Mouse (Mus musculus): ENCODE measurements around the gene Rad51b. TPM values are rescaled to one million over a fixed set of nuclear protein-coding genes. Genes with fewer than 3 reads are reported as not detected.

Gene Rad51b
- polyA plus RNA-seq, 1 experiment from 2014 or later, result 7.6 TPM

GRCm38 (mm10) chr12:79522374-79522773, 225.3 kb downstream of the Rad51b start:
- H3K27ac ChIP-seq (replicated peaks), result no peak overlapping the region
- peaks cover 10% of the 10 kb centered on the region; the same call in 1 of the 2 replicates for H3K27me3 ChIP-seq
- H3K9ac ChIP-seq (replicated peaks), result no peak overlapping the region
- H3K4me3 ChIP-seq, result no peak overlapping the region
- H3K4me2 ChIP-seq (replicated peaks), result no peak overlapping the region
- 49% methylated on average over 1 of the region's 1 CpGs for WGBS
- H3K9me3 ChIP-seq, result no peaks in the 10 kb centered on the region
- no peaks in the 10 kb centered on the region for H3K36me3 ChIP-seq
- H3K4me1 ChIP-seq, result no peaks in the 10 kb centered on the region; the same call in 1 of the 2 replicates
- no peak for ATAC-seq (ENCODE audit: low FRiP score, low read depth)

DNA sequence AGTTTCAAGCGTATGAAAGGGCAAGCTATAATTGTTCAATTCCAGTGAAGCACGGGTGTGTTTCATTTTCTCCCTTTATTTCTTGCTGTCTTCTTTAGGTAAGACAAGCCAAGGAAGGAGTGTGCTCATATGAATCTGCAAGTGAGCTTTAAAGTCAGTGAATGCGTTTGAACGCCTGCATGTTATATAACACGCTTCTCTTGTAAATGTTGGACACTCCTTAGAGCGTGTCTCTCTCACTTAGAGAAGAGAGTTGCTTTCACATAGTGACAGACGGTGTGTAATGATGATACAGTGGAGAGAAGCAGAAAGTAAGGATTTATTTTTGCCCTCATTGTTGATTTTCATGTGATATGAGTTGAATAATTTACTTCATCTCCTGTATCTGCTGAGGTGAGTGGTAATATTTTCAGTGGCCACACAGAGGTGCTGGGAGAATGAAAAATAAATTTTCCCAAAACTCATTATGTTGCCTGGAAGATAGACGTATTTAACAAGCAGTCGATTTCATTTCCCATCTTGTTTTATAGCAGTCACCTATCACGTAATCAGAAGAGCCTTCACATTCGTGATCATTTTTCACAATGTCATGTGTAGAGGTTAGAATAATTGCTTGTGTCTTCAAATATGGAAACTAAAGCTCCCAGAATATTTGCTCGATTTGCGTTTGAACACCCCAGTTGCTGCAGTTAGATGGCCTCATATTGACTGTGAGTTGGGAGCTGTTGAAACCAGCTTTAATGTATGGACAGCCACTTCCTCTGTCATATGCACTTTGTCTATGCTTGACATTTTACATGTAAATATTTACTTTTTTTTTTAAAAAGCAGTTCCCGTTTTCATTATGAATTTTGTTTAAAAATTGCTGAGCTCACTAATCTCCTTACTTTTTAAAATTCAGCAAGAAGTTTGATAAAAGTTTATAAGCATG, 228.1 kb downstream of the Rad51b start:
- Histone ChIP-seq H3K4me3 (no peak overlapping the region), H3K36me3 (no peaks in the 10 kb centered on the region), H3K4me2 (replicated peaks) (no peak overlapping the region), H3K27me3 (peaks cover 14% of the 10 kb centered on the region; the same call in 1 of the 2 replicates), H3K9ac (replicated peaks) (no peak overlapping the region), H3K4me1 (peaks cover 4% of the 10 kb centered on the region), H3K27ac (replicated peaks) (no peak overlapping the region), H3K9me3 (no peaks in the 10 kb centered on the region)
- WGBS, result 87% methylated on average over 14 of the region's 14 CpGs
- ATAC-seq (ENCODE audit: low FRiP score, low read depth), result no peak

DNA sequence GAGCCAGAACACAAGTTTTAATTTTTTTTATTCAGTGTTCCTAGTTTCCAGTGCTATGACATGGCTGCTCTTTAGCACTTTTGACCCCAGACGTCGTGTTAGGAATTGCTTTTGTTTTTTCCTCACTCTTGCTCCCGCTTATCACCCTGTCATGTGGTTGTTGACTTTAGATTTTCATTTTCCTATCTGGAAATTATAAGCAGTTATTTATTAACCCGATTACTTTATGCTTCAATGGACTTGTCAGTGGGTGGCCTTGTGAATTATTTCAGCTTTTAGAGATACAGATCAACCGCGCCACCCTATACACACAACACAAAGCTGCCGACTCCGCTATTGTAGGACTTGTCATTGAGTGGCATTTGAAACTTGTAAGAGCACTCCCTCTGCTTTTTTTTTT, 228.8 kb downstream of the Rad51b start:
- H3K9ac ChIP-seq (replicated peaks), result no peak overlapping the region
- no peak overlapping the region for H3K4me3 ChIP-seq
- no peak for ATAC-seq (ENCODE audit: low FRiP score, low read depth)
- peaks cover 14% of the 10 kb centered on the region; the same call in 1 of the 2 replicates for H3K27me3 ChIP-seq
- H3K4me2 ChIP-seq (replicated peaks), result no peak overlapping the region
- peaks cover 10% of the 10 kb centered on the region for H3K4me1 ChIP-seq
- H3K9me3 ChIP-seq, result no peaks in the 10 kb centered on the region
- 51% methylated on average over 8 of the region's 8 CpGs for WGBS
- H3K27ac ChIP-seq (replicated peaks), result no peak overlapping the region
- no peaks in the 10 kb centered on the region for H3K36me3 ChIP-seq

- ATAC-seq (ENCODE audit: low FRiP score, low read depth), result no peak
- Histone ChIP-seq H3K4me2 (replicated peaks) (no peak overlapping the region), H3K4me3 (no peak overlapping the region), H3K9me3 (no peaks in the 10 kb centered on the region), H3K9ac (replicated peaks) (no peak overlapping the region), H3K27me3 (peaks cover 14% of the 10 kb centered on the region; the same call in 1 of the 2 replicates), H3K27ac (replicated peaks) (no peak overlapping the region), H3K36me3 (no peaks in the 10 kb centered on the region), H3K4me1 (peaks cover 14% of the 10 kb centered on the region)
- 84% methylated on average over 3 of the region's 3 CpGs for WGBS
Observed at GRCm38 (mm10) chr12:79527222-79527621, 230.1 kb downstream of the Rad51b start.

DNA sequence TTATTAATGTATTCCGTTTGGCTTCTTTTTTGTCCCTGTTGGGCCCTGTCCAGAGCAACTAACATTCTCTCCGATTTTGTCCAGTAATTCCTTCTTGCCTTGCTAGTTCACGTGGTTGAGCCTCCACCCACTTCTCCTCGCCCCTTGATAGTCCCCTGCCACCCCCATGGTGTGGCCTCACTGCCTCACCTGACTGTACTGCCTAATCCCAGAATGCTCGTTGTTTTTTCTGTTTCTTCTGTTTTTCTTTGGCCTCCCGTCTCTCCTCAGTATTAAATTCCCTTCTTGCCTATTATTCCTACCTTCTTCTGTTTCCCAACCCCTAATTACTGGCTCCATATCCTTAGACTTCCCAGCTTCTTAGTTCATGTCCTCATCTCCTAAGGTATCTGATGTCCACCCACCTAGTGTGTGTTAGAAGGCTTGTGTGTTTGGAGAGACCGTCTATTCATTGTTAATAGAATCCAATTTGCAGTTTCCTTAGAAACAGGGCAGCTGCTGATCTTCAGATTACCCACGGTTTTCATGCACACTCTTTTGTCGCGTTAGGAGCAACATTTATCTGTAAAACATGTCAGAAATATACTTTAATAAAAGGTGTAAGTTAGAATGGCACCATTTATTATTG, 233.3 kb downstream of the Rad51b start:
- H3K4me1 ChIP-seq, result peaks cover 22% of the 10 kb centered on the region
- no peak overlapping the region for H3K4me2 ChIP-seq (replicated peaks)
- peaks cover 7% of the 10 kb centered on the region; the same call in 1 of the 2 replicates for H3K27me3 ChIP-seq
- no peak overlapping the region for H3K4me3 ChIP-seq
- no peaks in the 10 kb centered on the region for H3K36me3 ChIP-seq
- WGBS, result 44% methylated on average over 10 of the region's 10 CpGs
- no peaks in the 10 kb centered on the region for H3K9me3 ChIP-seq
- H3K27ac ChIP-seq (replicated peaks), result peak overlapping the region; percentile 56
- no peak for ATAC-seq (ENCODE audit: low FRiP score, low read depth)
- no peak overlapping the region for H3K9ac ChIP-seq (replicated peaks)

DNA sequence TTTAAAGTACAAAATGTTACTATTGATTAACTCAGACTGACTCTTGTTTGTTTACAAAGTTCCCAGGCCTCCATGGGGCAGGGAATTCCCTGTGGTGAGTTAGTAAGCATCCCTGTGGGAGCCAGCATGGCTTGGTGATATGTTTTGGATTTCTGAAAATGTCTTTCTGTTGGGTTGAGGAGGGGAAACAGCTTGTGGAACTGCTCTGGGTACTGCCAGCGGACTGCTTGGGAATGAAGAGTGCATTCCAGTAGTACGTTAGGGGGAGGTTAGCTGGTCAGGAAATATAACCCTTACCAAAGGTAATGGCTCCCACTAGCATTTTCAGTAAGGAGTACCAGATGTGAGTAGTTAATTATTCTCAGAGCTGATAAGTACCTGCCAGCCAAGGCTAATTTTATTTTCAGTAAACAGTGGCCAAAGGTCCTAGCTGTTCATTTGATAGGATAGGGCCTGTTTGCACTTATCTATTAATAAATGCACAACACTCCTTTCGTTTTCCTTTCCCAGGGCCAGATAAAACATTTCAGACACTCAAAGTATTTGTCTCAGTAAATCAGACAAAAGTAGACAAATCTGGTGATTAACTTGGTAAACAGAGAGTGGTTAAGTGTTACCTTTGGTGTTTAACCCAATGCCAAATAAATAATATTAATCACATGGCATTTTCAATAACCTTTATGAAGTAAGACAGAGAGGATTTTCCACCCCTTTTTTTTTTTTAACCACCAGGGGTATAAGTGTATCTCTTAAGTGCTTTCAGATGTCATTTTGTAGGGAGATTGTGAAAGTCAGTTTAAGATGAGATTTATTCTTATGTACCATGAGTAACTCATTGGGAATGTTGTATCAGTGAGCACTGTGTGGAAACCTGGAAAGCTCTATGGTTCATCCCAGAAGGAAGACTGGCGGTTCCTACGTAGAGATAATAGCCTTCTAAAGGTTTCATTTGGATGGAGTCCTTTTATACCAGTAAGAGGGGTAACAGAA, 235.0 kb downstream of the Rad51b start:
- no peak overlapping the region for H3K9ac ChIP-seq (replicated peaks)
- no peaks in the 10 kb centered on the region for H3K36me3 ChIP-seq
- 76% methylated on average over 5 of the region's 5 CpGs for WGBS
- H3K27me3 ChIP-seq, result peaks cover 6% of the 10 kb centered on the region; the same call in 1 of the 2 replicates
- H3K4me2 ChIP-seq (replicated peaks), result no peak overlapping the region
- ATAC-seq (ENCODE audit: low FRiP score, low read depth), result no peak
- H3K4me1 ChIP-seq, result peaks cover 29% of the 10 kb centered on the region
- H3K4me3 ChIP-seq, result no peak overlapping the region
- H3K9me3 ChIP-seq, result no peaks in the 10 kb centered on the region
- H3K27ac ChIP-seq (replicated peaks), result no peak overlapping the region

GRCm38 (mm10) chr12:79534778-79535177, 237.7 kb downstream of the Rad51b start:
- H3K27ac ChIP-seq (replicated peaks), result no peak overlapping the region
- H3K4me1 ChIP-seq, result peaks cover 29% of the 10 kb centered on the region
- no peak for ATAC-seq (ENCODE audit: low FRiP score, low read depth)
- H3K4me2 ChIP-seq (replicated peaks), result no peak overlapping the region
- no peak overlapping the region for H3K9ac ChIP-seq (replicated peaks)
- no peaks in the 10 kb centered on the region for H3K36me3 ChIP-seq
- H3K9me3 ChIP-seq, result no peaks in the 10 kb centered on the region
- WGBS, result 85% methylated on average over 1 of the region's 1 CpGs
- no peaks in the 10 kb centered on the region for H3K27me3 ChIP-seq
- H3K4me3 ChIP-seq, result no peak overlapping the region

GRCm38 (mm10) chr12:79535532-79536437, 238.7 kb downstream of the Rad51b start:
- no peak overlapping the region for H3K4me2 ChIP-seq (replicated peaks)
- peak overlapping the region; percentile 42; the same call in 1 of the 2 replicates for H3K27ac ChIP-seq (replicated peaks)
- peak; percentile 52; the same call in 1 of the 2 replicates for ATAC-seq (ENCODE audit: low FRiP score, low read depth)

GRCm38 (mm10) chr12:79540176-79540575, 243.1 kb downstream of the Rad51b start:
- no peaks in the 10 kb centered on the region for H3K36me3 ChIP-seq
- ATAC-seq (ENCODE audit: low FRiP score, low read depth), result no peak
- no peak overlapping the region for H3K4me3 ChIP-seq
- H3K4me1 ChIP-seq, result peaks cover 16% of the 10 kb centered on the region
- H3K27me3 ChIP-seq, result no peaks in the 10 kb centered on the region
- no peak overlapping the region for H3K27ac ChIP-seq (replicated peaks)
- WGBS, result 69% methylated on average over 5 of the region's 5 CpGs
- H3K9ac ChIP-seq (replicated peaks), result no peak overlapping the region
- no peak overlapping the region for H3K4me2 ChIP-seq (replicated peaks)
- no peaks in the 10 kb centered on the region for H3K9me3 ChIP-seq

More at GRCm38 (mm10) chr12:79535532-79536437, 238.7 kb downstream of the Rad51b start:
- H3K27me3 ChIP-seq, result no peaks in the 10 kb centered on the region
- H3K4me1 ChIP-seq, result peaks cover 20% of the 10 kb centered on the region
- H3K9ac ChIP-seq (replicated peaks), result no peak overlapping the region
- 48% methylated on average over 9 of the region's 9 CpGs for WGBS
- no peak overlapping the region for H3K4me3 ChIP-seq
- H3K36me3 ChIP-seq, result no peaks in the 10 kb centered on the region
- H3K9me3 ChIP-seq, result no peaks in the 10 kb centered on the region

DNA sequence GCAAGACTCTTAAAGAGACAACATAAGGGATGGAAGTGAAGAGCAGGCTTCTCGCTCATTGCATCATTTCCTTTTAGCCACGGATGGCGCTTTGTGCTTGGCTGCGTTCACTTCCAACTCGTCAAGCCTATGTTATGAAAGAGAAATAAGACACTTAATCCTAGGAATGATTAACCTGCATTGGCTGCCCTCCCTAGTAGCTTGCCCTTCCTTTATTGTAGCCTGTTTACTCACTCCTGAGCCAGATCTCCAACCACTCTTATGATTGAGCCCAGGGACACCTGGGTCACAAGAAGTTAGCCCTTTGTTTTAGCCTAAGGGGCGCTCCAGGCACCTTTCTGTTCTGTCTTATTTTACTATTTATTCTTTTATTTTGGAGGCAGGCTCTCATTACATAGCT, 244.5 kb downstream of the Rad51b start:
- no peak for ATAC-seq (ENCODE audit: low FRiP score, low read depth)
- H3K36me3 ChIP-seq, result no peaks in the 10 kb centered on the region
- H3K4me3 ChIP-seq, result no peak overlapping the region
- no peak overlapping the region for H3K4me2 ChIP-seq (replicated peaks)
- H3K4me1 ChIP-seq, result peaks cover 7% of the 10 kb centered on the region
- H3K27ac ChIP-seq (replicated peaks), result no peak overlapping the region
- H3K9ac ChIP-seq (replicated peaks), result no peak overlapping the region
- no peaks in the 10 kb centered on the region for H3K9me3 ChIP-seq
- no peaks in the 10 kb centered on the region for H3K27me3 ChIP-seq
- 92% methylated on average over 6 of the region's 6 CpGs for WGBS

All from midbrain, embryonic 12.5 days (tissue).